Mouse (Mus musculus): ENCODE measurements at regions not wholly inside any gene's neighbourhood (a gene's known extent, or its start where the extent isn't known, plus 50 kb on each side); places are given as distances from the start of the nearest gene placed in this dataset.

- Histone ChIP-seq H3K27ac (ENCODE audit: insufficient read depth, low read length) (no peak overlapping the region), H3K36me3 (ENCODE audit: control insufficient read depth, insufficient read depth, low read length, poor library complexity, severe bottlenecking) (no peaks in the 10 kb centered on the region), H3K4me3 (ENCODE audit: low read depth, low read length) (no peak overlapping the region), H3K9me3 (replicated peaks; ENCODE audit: control insufficient read depth, insufficient read depth, low read length, poor library complexity, severe bottlenecking) (no peaks in the 10 kb centered on the region), H3K9ac (ENCODE audit: low read depth, poor library complexity, severe bottlenecking) (no peak overlapping the region), H3K27me3 (ENCODE audit: control insufficient read depth, insufficient read depth, low read length, poor library complexity, severe bottlenecking) (no peaks in the 10 kb centered on the region), H3K4me1 (ENCODE audit: control insufficient read depth, insufficient read depth, low read length) (no peaks in the 10 kb centered on the region)
- TF ChIP-seq CTCF (IDR thresholded peaks at IDR 0.05; ENCODE audit: low read depth, low read length) (no peak), POLR2A (IDR thresholded peaks at IDR 0.05; ENCODE audit: insufficient read depth, low read length) (no peak), EP300 (IDR thresholded peaks at IDR 0.05; ENCODE audit: insufficient read depth, low read depth, low read length) (no peak)
These were observed 109.0 kb upstream of the Zfhx3 start for GRCm38 (mm10) chr8:107833481-107833880.

- Histone ChIP-seq H3K36me3 (ENCODE audit: control insufficient read depth, insufficient read depth, low read length, poor library complexity, severe bottlenecking) (no peaks in the 10 kb centered on the region), H3K4me1 (ENCODE audit: control insufficient read depth, insufficient read depth, low read length) (no peaks in the 10 kb centered on the region), H3K4me3 (ENCODE audit: low read depth, low read length) (no peak overlapping the region), H3K27ac (ENCODE audit: insufficient read depth, low read length) (no peak overlapping the region), H3K9me3 (replicated peaks; ENCODE audit: control insufficient read depth, insufficient read depth, low read length, poor library complexity, severe bottlenecking) (no peaks in the 10 kb centered on the region), H3K27me3 (ENCODE audit: control insufficient read depth, insufficient read depth, low read length, poor library complexity, severe bottlenecking) (peaks cover 3% of the 10 kb centered on the region), H3K9ac (ENCODE audit: low read depth, poor library complexity, severe bottlenecking) (no peak overlapping the region)
- TF ChIP-seq EP300 (IDR thresholded peaks at IDR 0.05; ENCODE audit: insufficient read depth, low read depth, low read length) (no peak), CTCF (IDR thresholded peaks at IDR 0.05; ENCODE audit: low read depth, low read length) (no peak), POLR2A (IDR thresholded peaks at IDR 0.05; ENCODE audit: insufficient read depth, low read length) (no peak)
These were observed 96.3 kb upstream of the Zfhx3 start for GRCm38 (mm10) chr8:107846141-107846540.

- TF ChIP-seq CTCF (IDR thresholded peaks at IDR 0.05; ENCODE audit: low read depth, low read length) (no peak), POLR2A (IDR thresholded peaks at IDR 0.05; ENCODE audit: insufficient read depth, low read length) (no peak), EP300 (IDR thresholded peaks at IDR 0.05; ENCODE audit: insufficient read depth, low read depth, low read length) (no peak)
- H3K27ac ChIP-seq (ENCODE audit: insufficient read depth, low read length), result no peak overlapping the region
These were observed 91.0 kb upstream of the Zfhx3 start for GRCm38 (mm10) chr8:107851236-107852043.

GRCm38 (mm10) chr8:107859770-107860169, 82.7 kb upstream of the Zfhx3 start:
- H3K27me3 ChIP-seq (ENCODE audit: control insufficient read depth, insufficient read depth, low read length, poor library complexity, severe bottlenecking), result no peaks in the 10 kb centered on the region
- H3K9ac ChIP-seq (ENCODE audit: low read depth, poor library complexity, severe bottlenecking), result no peak overlapping the region
- H3K27ac ChIP-seq (ENCODE audit: insufficient read depth, low read length), result no peak overlapping the region
- H3K4me1 ChIP-seq (ENCODE audit: control insufficient read depth, insufficient read depth, low read length), result no peaks in the 10 kb centered on the region
- TF ChIP-seq CTCF (IDR thresholded peaks at IDR 0.05; ENCODE audit: low read depth, low read length) (no peak), EP300 (IDR thresholded peaks at IDR 0.05; ENCODE audit: insufficient read depth, low read depth, low read length) (peak; percentile 73), POLR2A (IDR thresholded peaks at IDR 0.05; ENCODE audit: insufficient read depth, low read length) (no peak)
- no peak overlapping the region for H3K4me3 ChIP-seq (ENCODE audit: low read depth, low read length)
- no peaks in the 10 kb centered on the region for H3K9me3 ChIP-seq (replicated peaks; ENCODE audit: control insufficient read depth, insufficient read depth, low read length, poor library complexity, severe bottlenecking)
- no peaks in the 10 kb centered on the region for H3K36me3 ChIP-seq (ENCODE audit: control insufficient read depth, insufficient read depth, low read length, poor library complexity, severe bottlenecking)

More at GRCm38 (mm10) chr8:107851236-107852043, 91.0 kb upstream of the Zfhx3 start:
- H3K4me1 ChIP-seq (ENCODE audit: control insufficient read depth, insufficient read depth, low read length), result no peaks in the 10 kb centered on the region
- H3K9ac ChIP-seq (ENCODE audit: low read depth, poor library complexity, severe bottlenecking), result no peak overlapping the region
- no peak overlapping the region for H3K4me3 ChIP-seq (ENCODE audit: low read depth, low read length)
- H3K9me3 ChIP-seq (replicated peaks; ENCODE audit: control insufficient read depth, insufficient read depth, low read length, poor library complexity, severe bottlenecking), result no peaks in the 10 kb centered on the region
- no peaks in the 10 kb centered on the region for H3K36me3 ChIP-seq (ENCODE audit: control insufficient read depth, insufficient read depth, low read length, poor library complexity, severe bottlenecking)
- 0 out of 2 replicates have a peak, but pooled peaks cover 2% of the 10 kb centered on the region for H3K27me3 ChIP-seq (ENCODE audit: control insufficient read depth, insufficient read depth, low read length, poor library complexity, severe bottlenecking)

- H3K9ac ChIP-seq (ENCODE audit: low read depth, poor library complexity, severe bottlenecking), result no peak overlapping the region
- TF ChIP-seq EP300 (IDR thresholded peaks at IDR 0.05; ENCODE audit: insufficient read depth, low read depth, low read length) (no peak), CTCF (IDR thresholded peaks at IDR 0.05; ENCODE audit: low read depth, low read length) (no peak), POLR2A (IDR thresholded peaks at IDR 0.05; ENCODE audit: insufficient read depth, low read length) (no peak)
- no peaks in the 10 kb centered on the region for H3K9me3 ChIP-seq (replicated peaks; ENCODE audit: control insufficient read depth, insufficient read depth, low read length, poor library complexity, severe bottlenecking)
- H3K27ac ChIP-seq (ENCODE audit: insufficient read depth, low read length), result no peak overlapping the region
- no peak overlapping the region for H3K4me3 ChIP-seq (ENCODE audit: low read depth, low read length)
- no peaks in the 10 kb centered on the region for H3K36me3 ChIP-seq (ENCODE audit: control insufficient read depth, insufficient read depth, low read length, poor library complexity, severe bottlenecking)
- H3K4me1 ChIP-seq (ENCODE audit: control insufficient read depth, insufficient read depth, low read length), result no peaks in the 10 kb centered on the region
- H3K27me3 ChIP-seq (ENCODE audit: control insufficient read depth, insufficient read depth, low read length, poor library complexity, severe bottlenecking), result no peaks in the 10 kb centered on the region
These were observed 82.2 kb upstream of the Zfhx3 start for GRCm38 (mm10) chr8:107860251-107860650.
